Mouse (Mus musculus) neural tube, embryonic 11.5 days (tissue): Measurements from ENCODE around the gene Tuft1. TPM values are rescaled to one million over a fixed set of nuclear protein-coding genes. Genes with fewer than 3 reads are reported as not detected.
"Not testable (repeated sequence)": the region's sequence is repeated elsewhere in the genome, so short reads cannot be mapped to it uniquely, and the experiment has no call there.

Experiments
- ATAC-seq: fragments of 200-750 bp; cut with Nextera tagmentation; 2 replicates; pipeline ENCODE4 v1.8.0; 2017; ENCODE audit warnings: moderate number of reproducible peaks, mild to moderate bottlenecking, moderate TSS enrichment, moderate library complexity; ENCODE audit not compliant: insufficient read depth, low FRiP score, low TSS enrichment
- DNase-seq: peaks from one replicate; pipeline ENCODE4 v3.0.0-alpha.2; 2015; ENCODE audit warnings: low spot score
- H3K27ac ChIP-seq: fragments of 300-500 bp; sonication (generic); 2 replicates; pipeline ENCODE4 v1.5.1; 2014; ENCODE audit warnings: low read depth, mild to moderate bottlenecking, low read length
- H3K27me3 ChIP-seq: fragments of 300-500 bp; sonication (generic); 2 replicates; pipeline ENCODE4 v1.6.1; 2014; ENCODE audit warnings: mild to moderate bottlenecking, low read length, mixed read lengths; ENCODE audit not compliant: control insufficient read depth, insufficient read depth
- H3K36me3 ChIP-seq: fragments of 300-500 bp; sonication (generic); 2 replicates; pipeline ENCODE4 v1.6.1; 2014; ENCODE audit warnings: mild to moderate bottlenecking, low read length, moderate library complexity, mixed read lengths; ENCODE audit not compliant: control insufficient read depth, insufficient read depth
- H3K4me1 ChIP-seq: fragments of 300-500 bp; sonication (generic); 2 replicates; pipeline ENCODE4 v1.6.1; 2014; ENCODE audit warnings: low read length, mixed read lengths; ENCODE audit not compliant: control insufficient read depth, insufficient read depth
- H3K4me2 ChIP-seq: fragments of 300-500 bp; sonication (generic); 2 replicates; pipeline ENCODE4 v1.6.1; 2014; ENCODE audit warnings: low read depth, mild to moderate bottlenecking, moderate library complexity
- H3K4me3 ChIP-seq: fragments of 300-500 bp; sonication (generic); 2 replicates; pipeline ENCODE4 v1.5.1; 2014; ENCODE audit warnings: low read depth, low read length
- H3K9ac ChIP-seq: fragments of 300-500 bp; sonication (generic); 2 replicates; pipeline ENCODE4 v1.6.1; 2014; ENCODE audit warnings: mild to moderate bottlenecking, low read length
- H3K9me3 ChIP-seq: fragments of 300-500 bp; sonication (generic); 2 replicates; pipeline ENCODE4 v1.6.1; 2016; ENCODE audit warnings: low read length; ENCODE audit not compliant: control insufficient read depth
- WGBS: fragments of 180-500 bp; shearing (Covaris S2); extraction: QIAGEN DNeasy Blood & Tissue Kit; methylation state at CpG from one replicate; pipeline ENCODE4 v1.1.7; 2014; 5-methylcytosine and 5-hydroxymethylcytosine counted together
- polyA plus RNA-seq: library from polyadenylated mRNA; unstranded; fragments of >200 nt; fragmentation: Nextera tagmentation; extraction: Ambion mirVana; gene quantifications from 2 replicates; pipeline ENCODE4 v1.2.1, GENCODE M21; 2014

Tuft1 gene
- polyA plus RNA-seq, 1 experiment from 2014 or later, result 3.6 TPM

GRCm38 (mm10) chr3:94690616-94691247, 32.1 kb upstream of the Tuft1 start:
- Histone ChIP-seq H3K4me1 (no peaks in the 10 kb centered on the region), H3K27ac (no peak overlapping the region), H3K27me3 (no peaks in the 10 kb centered on the region), H3K36me3 (no peaks in the 10 kb centered on the region), H3K4me3 (no peak overlapping the region), H3K9me3 (no peaks in the 10 kb centered on the region), H3K4me2 (no peak overlapping the region), H3K9ac (no peak overlapping the region)
- DNase-seq (no peak), ATAC-seq (no peak)

GRCm38 (mm10) chr3:94690162-94690561, 31.5 kb upstream of the Tuft1 start:
- not testable (repeated sequence) for H3K36me3 ChIP-seq, H3K4me1 ChIP-seq, H3K27me3 ChIP-seq, H3K9ac ChIP-seq, ATAC-seq, H3K9me3 ChIP-seq, DNase-seq, H3K27ac ChIP-seq, H3K4me3 ChIP-seq, H3K4me2 ChIP-seq
- WGBS, result 69% methylated on average over 6 of the region's 6 CpGs

DNA sequence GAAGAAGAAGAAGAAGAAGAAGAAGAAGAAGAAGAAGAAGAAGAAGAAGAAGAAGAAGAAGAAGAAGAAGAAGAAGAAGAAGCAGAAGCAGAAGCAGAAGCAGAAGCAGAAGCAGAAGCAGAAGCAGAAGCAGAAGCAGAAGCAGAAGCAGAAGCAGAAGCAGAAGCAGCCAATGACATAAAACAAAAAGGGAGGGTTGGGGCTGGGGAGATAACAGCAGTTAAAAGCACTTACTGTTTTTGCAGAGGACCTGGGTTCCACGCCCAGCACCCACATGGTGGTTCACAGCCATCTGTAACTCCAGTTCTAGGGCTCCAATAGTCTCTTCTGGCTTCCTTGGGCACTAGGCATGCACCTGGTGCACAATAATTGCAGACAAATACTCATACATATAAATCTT, 30.5 kb upstream of the Tuft1 start:
- not testable (repeated sequence) for H3K4me3 ChIP-seq, H3K9ac ChIP-seq, H3K27me3 ChIP-seq, H3K9me3 ChIP-seq, ATAC-seq, H3K4me2 ChIP-seq, DNase-seq, H3K36me3 ChIP-seq, H3K27ac ChIP-seq, H3K4me1 ChIP-seq
- WGBS, result 82% methylated on average over 1 of the region's 1 CpGs

GRCm38 (mm10) chr3:94688698-94689097, 30.0 kb upstream of the Tuft1 start:
- H3K4me3 ChIP-seq, H3K9me3 ChIP-seq, ATAC-seq, H3K36me3 ChIP-seq, H3K9ac ChIP-seq, H3K4me1 ChIP-seq, H3K27me3 ChIP-seq, H3K27ac ChIP-seq, H3K4me2 ChIP-seq, DNase-seq: not testable (repeated sequence)
- WGBS, result 89% methylated on average over 2 of the region's 3 CpGs

GRCm38 (mm10) chr3:94685989-94686772, 27.5 kb upstream of the Tuft1 start:
- DNase-seq, result not testable (repeated sequence)

GRCm38 (mm10) chr3:94683646-94684045, 25.0 kb upstream of the Tuft1 start:
- Histone ChIP-seq H3K9ac (no peak overlapping the region), H3K27ac (no peak overlapping the region), H3K4me3 (no peak overlapping the region), H3K4me2 (no peak overlapping the region), H3K36me3 (no peaks in the 10 kb centered on the region), H3K27me3 (no peaks in the 10 kb centered on the region), H3K9me3 (no peaks in the 10 kb centered on the region), H3K4me1 (no peaks in the 10 kb centered on the region)
- ATAC-seq (no peak), DNase-seq (no peak)
- 84% methylated on average over 6 of the region's 6 CpGs for WGBS

More at GRCm38 (mm10) chr3:94685989-94686772, 27.5 kb upstream of the Tuft1 start:
- H3K36me3 ChIP-seq, H3K4me1 ChIP-seq, H3K27ac ChIP-seq, H3K9ac ChIP-seq, H3K9me3 ChIP-seq, ATAC-seq, H3K4me2 ChIP-seq, H3K27me3 ChIP-seq, H3K4me3 ChIP-seq: not testable (repeated sequence)
- WGBS, result 88% methylated on average over 8 of the region's 8 CpGs

DNA sequence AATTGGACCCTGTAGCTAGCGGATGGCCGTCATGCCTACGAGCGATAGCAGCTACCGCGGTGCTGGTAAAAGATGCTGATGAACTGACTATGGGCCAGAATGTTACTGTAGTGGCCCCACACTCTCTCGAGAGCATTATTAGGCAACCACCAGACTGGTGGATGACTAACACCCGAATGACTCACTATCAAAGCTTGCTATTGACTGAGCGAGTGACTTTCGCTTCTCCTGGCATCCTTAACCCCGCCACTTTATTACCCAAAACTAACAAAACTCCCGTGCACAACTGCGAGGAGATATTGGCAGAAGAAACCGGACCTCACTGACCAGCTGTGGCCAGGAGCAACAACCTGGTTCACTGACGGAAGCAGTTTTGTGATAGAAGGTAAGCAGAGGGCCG, 22.1 kb upstream of the Tuft1 start:
- Histone ChIP-seq H3K9me3 (no peaks in the 10 kb centered on the region), H3K4me3 (no peak overlapping the region), H3K36me3 (no peaks in the 10 kb centered on the region), H3K27me3 (no peaks in the 10 kb centered on the region), H3K27ac (no peak overlapping the region), H3K9ac (no peak overlapping the region), H3K4me1 (no peaks in the 10 kb centered on the region), H3K4me2 (no peak overlapping the region)
- ATAC-seq (no peak), DNase-seq (no peak)
- WGBS, result 89% methylated on average over 16 of the region's 16 CpGs

DNA sequence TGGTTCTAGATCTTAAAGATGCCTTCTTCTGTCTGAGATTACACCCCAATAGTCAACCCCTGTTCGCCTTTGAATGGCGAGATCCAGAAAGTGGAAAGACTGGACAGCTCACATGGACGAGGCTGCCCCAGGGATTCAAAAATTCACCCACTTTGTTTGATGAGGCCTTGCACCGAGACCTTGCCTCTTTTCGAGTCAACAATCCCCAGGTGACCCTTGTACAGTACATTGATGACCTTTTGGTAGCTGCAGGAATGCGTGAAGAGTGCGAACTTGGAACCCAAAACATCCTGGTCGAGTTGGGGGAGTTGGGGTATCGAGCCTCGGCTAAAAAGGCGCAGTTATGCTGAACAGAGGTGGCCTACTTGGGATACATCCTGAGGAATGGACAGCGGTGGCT, 21.4 kb upstream of the Tuft1 start:
- not testable (repeated sequence) for H3K4me2 ChIP-seq, DNase-seq, H3K27me3 ChIP-seq, H3K36me3 ChIP-seq, H3K9ac ChIP-seq, H3K27ac ChIP-seq, H3K4me3 ChIP-seq, H3K9me3 ChIP-seq, ATAC-seq, H3K4me1 ChIP-seq
- WGBS, result 92% methylated on average over 12 of the region's 12 CpGs

DNA sequence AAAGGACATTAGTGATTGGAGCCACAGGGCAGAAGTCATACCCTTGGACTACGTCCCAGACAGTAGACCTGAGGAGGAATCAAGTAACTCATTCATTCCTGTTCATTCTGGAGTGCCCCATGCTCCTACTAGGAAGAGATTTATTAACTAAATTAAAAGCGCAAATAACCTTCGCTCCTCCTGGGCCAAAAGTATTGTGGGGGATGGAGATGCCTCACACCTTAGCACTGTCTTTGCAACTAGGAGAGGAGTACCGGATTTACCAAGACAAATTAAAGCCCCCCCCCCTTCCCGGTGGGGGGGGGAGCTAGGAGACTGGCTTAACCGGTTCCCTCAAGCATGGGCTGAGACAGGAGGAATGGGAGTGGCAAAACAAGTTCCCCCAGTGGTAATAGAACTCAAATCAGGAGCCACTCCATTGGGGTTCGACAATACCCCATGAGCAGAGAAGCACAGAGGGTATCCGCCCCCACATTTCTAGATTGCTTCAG, 20.7 kb upstream of the Tuft1 start:
- no peaks in the 10 kb centered on the region for H3K9me3 ChIP-seq
- no peak for DNase-seq
- H3K4me3 ChIP-seq, result no peak overlapping the region
- H3K27ac ChIP-seq, result no peak overlapping the region
- no peaks in the 10 kb centered on the region for H3K4me1 ChIP-seq
- WGBS, result 81% methylated on average over 8 of the region's 8 CpGs
- ATAC-seq, result no peak
- no peak overlapping the region for H3K4me2 ChIP-seq
- H3K9ac ChIP-seq, result no peak overlapping the region
- no peaks in the 10 kb centered on the region for H3K36me3 ChIP-seq
- no peaks in the 10 kb centered on the region for H3K27me3 ChIP-seq
